Mouse (Mus musculus): Measurements from ENCODE around the gene Rfesd.

The Rfesd gene

GRCm38 (mm10) chr13:75976649-75977048, 41.9 kb downstream of the Rfesd start:
- no peak for DNase-seq

DNA sequence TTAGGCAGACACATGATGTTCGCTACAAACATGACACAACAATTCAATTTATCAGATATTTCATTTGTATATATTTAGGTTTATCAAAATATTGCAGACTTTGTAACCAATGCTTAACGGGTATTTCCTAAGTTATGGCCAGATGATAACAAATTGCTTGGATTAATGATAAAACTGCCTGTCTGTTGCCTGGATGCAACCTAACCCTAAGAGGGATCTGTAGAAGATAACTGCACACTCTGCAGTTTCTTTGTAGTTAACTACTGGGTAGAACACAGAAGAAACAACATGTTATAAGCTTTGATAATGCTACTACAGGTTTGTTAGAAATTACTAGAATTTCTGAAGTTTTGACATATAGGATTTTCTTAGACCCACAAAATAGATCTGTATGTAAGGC, 42.3 kb downstream of the Rfesd start:
- DNase-seq = no peak

- DNase-seq = no peak
Measured at GRCm38 (mm10) chr13:75975629-75976028, 42.9 kb downstream of the Rfesd start.

GRCm38 (mm10) chr13:75974481-75974880, 44.0 kb downstream of the Rfesd start:
- no peak for DNase-seq

DNA sequence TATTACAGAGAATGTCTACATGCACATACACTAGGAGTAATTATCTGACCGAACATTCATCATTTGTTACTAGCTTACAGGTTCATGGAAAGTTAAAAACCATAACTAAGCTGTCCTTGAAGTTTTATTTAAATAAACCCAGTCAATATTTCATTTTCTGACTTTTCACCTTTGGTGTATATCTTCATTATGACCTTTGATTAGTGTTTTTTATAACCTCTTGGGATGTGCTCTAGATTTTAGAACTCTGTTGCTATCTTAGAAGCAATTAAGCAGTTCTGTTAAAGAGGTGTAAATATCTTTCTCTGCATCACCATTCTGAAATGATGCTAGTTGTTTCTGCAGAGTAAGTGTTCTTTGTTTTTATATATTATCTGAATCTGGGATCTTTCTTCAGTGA, 51.7 kb downstream of the Rfesd start, which contains the start of gene Spata9:
Gene Spata9 (plus strand): TSS at position 301 of the 400 bp plus-strand sequence.
- no peak for DNase-seq

- DNase-seq = no peak
Measured at GRCm38 (mm10) chr13:75955357-75955992, 63.0 kb downstream of the Rfesd start.

All from cerebellum, postnatal 25 days (tissue).